Comparison of ENCODE assay signal across 8 mouse cellular contexts in genomic region chr16:34413868-34414333, GRCm38 (mm10).
DNase-seq lines count a peak whose midpoint lies in the region; ATAC-seq lines count a peak whose summit lies in the region.

No protein-coding gene starts in this region.

- WGBS in intestine, embryonic 14.5 days = 27% methylated on average over 10 of the region's 10 CpGs
- 12% methylated on average over 10 of the region's 10 CpGs for WGBS in limb, embryonic 12.5 days

- intact Hi-C loops in left cerebral cortex, postnatal 36 days (cut with DNase I) = no loop called here

- no peak overlapping the region for H3K4me3 ChIP-seq in intestine, embryonic 14.5 days (ENCODE audit: low read depth, low read length)
- no peak overlapping the region for H3K4me3 ChIP-seq in limb, embryonic 12.5 days (replicated peaks)

- ATAC-seq in intestine, embryonic 14.5 days (replicated peaks; ENCODE audit: low FRiP score, low TSS enrichment, low read depth) = no peak
- no peak for ATAC-seq in limb, embryonic 12.5 days (ENCODE audit: insufficient number of reproducible peaks, insufficient read depth, low FRiP score, low TSS enrichment, low read depth)

- 0 out of 2 replicates have a peak overlapping the region, but pooled peaks have one; percentile 11 for H3K4me2 ChIP-seq in intestine, embryonic 14.5 days (ENCODE audit: low read length)
- H3K4me2 ChIP-seq in limb, embryonic 12.5 days = peak overlapping the region; percentile 32

- H3K27ac ChIP-seq in intestine, embryonic 14.5 days (ENCODE audit: low read depth) = peak overlapping the region; percentile 47
- H3K27ac ChIP-seq in limb, embryonic 12.5 days = peak overlapping the region; percentile 72

- no peak overlapping the region for H3K9ac ChIP-seq in intestine, embryonic 14.5 days (ENCODE audit: low read length)
- no peak overlapping the region for H3K9ac ChIP-seq in limb, embryonic 12.5 days (replicated peaks)

- 0 out of 2 replicates have a peak, but pooled peaks cover 3% of the 10 kb centered on the region for H3K9me3 ChIP-seq in intestine, embryonic 14.5 days (ENCODE audit: control insufficient read depth, low read length)
- no peaks in the 10 kb centered on the region for H3K9me3 ChIP-seq in limb, embryonic 12.5 days

- DNase-seq in left cerebral cortex, postnatal 36 days (ENCODE audit: low spot score in 2 of 2) = peak; percentile 46 to 49
- DNase-seq in left cerebral cortex, adult 8-10 months (ENCODE audit: low spot score in 2 of 2) = no peak
- DNase-seq in cerebellum, postnatal 25 days = peak; percentile 63 to 80
- peak; percentile 98 for DNase-seq in heart, adult 11 months
- no peak for DNase-seq in intestine, embryonic 14.5 days (ENCODE audit: low spot score)
- DNase-seq in retina, embryonic 14.5 days (ENCODE audit: low spot score) = peak; percentile 31
- no peak for DNase-seq in thymus, adult 18-20 months

- H3K36me3 ChIP-seq in intestine, embryonic 14.5 days (ENCODE audit: control insufficient read depth, insufficient read depth, low read length) = no peaks in the 10 kb centered on the region
- H3K36me3 ChIP-seq in limb, embryonic 12.5 days = no peaks in the 10 kb centered on the region

- H3K27me3 ChIP-seq in intestine, embryonic 14.5 days (replicated peaks; ENCODE audit: control insufficient read depth, insufficient read depth, low read length) = no peaks in the 10 kb centered on the region
- H3K27me3 ChIP-seq in limb, embryonic 12.5 days = no peaks in the 10 kb centered on the region

- H3K4me1 ChIP-seq in intestine, embryonic 14.5 days (replicated peaks; ENCODE audit: control insufficient read depth, insufficient read depth, low read length) = peaks cover 23% of the 10 kb centered on the region
- peaks cover 31% of the 10 kb centered on the region for H3K4me1 ChIP-seq in limb, embryonic 12.5 days (replicated peaks)

Comparison
In these comparisons a context has a peak if more than half of its experiments do, and no peak if none do; other contexts are left out.
1. DNase-seq: peak in left cerebral cortex, postnatal 36 days (2 of 2), cerebellum, postnatal 25 days (2 of 2), heart, adult 11 months (single experiment) and retina, embryonic 14.5 days (single experiment); none in left cerebral cortex, adult 8-10 months (0 of 2), intestine, embryonic 14.5 days (single experiment) and thymus, adult 18-20 months (0 of 2).